Mouse (Mus musculus) intestine, postnatal 0 days (tissue): ENCODE measurements around the gene Zfp143. TPM values are rescaled to one million over a fixed set of nuclear protein-coding genes. Genes with fewer than 3 reads are reported as not detected.

Experiments used
- ATAC-seq: fragments of 200-750 bp; cut with Nextera tagmentation; 2 replicates; pipeline ENCODE4 v1.8.0; 2017; ENCODE audit warnings: mild to moderate bottlenecking, moderate TSS enrichment, moderate library complexity
- H3K27ac ChIP-seq: fragments of 300-500 bp; sonication (generic); 2 replicates; pipeline ENCODE4 v1.5.1; 2014; ENCODE audit warnings: mild to moderate bottlenecking, low read depth, low read length, moderate library complexity
- H3K27me3 ChIP-seq: fragments of 300-500 bp; sonication (generic); replicated peaks from 2 replicates; pipeline ENCODE4 v1.6.1; 2014; ENCODE audit warnings: low read length, mixed read lengths; ENCODE audit not compliant: control insufficient read depth, insufficient read depth
- H3K36me3 ChIP-seq: fragments of 300-500 bp; sonication (generic); 2 replicates; pipeline ENCODE4 v1.6.1; 2014; ENCODE audit warnings: mild to moderate bottlenecking, moderate library complexity; ENCODE audit not compliant: control insufficient read depth, insufficient read depth
- H3K4me1 ChIP-seq: fragments of 300-500 bp; sonication (generic); replicated peaks from 2 replicates; pipeline ENCODE4 v1.6.1; 2014; ENCODE audit warnings: antibody characterized with exemption, low read length, mixed read lengths; ENCODE audit not compliant: control insufficient read depth, insufficient read depth
- H3K4me2 ChIP-seq: fragments of 300-500 bp; sonication (generic); replicated peaks from 2 replicates; pipeline ENCODE4 v1.6.1; 2014; ENCODE audit warnings: low read depth, mild to moderate bottlenecking, moderate library complexity
- H3K4me3 ChIP-seq: fragments of 300-500 bp; sonication (generic); 2 replicates; pipeline ENCODE4 v1.5.1; 2014; ENCODE audit warnings: low read depth, low read length
- H3K9ac ChIP-seq: fragments of 300-500 bp; sonication (generic); 2 replicates; pipeline ENCODE4 v1.6.1; 2014; ENCODE audit warnings: mild to moderate bottlenecking, low read depth, low read length
- H3K9me3 ChIP-seq: fragments of 300-500 bp; sonication (generic); 2 replicates; pipeline ENCODE4 v1.6.1; 2016; ENCODE audit warnings: mixed run types; ENCODE audit not compliant: control insufficient read depth
- CTCF ChIP-seq: sonication (generic); IDR thresholded peaks from 2 replicates; pipeline ENCODE4 v1.5.1; 2016; ENCODE audit warnings: low read depth, mild to moderate bottlenecking, control low read depth, antibody characterized with exemption, moderate library complexity
- WGBS: fragments of 180-500 bp; shearing (Covaris S2); extraction: QIAGEN DNeasy Blood & Tissue Kit; methylation state at CpG from one replicate; pipeline ENCODE4 v1.1.7; 2014; 5-methylcytosine and 5-hydroxymethylcytosine counted together
- polyA plus RNA-seq: library from polyadenylated mRNA; unstranded; fragments of >200 nt; fragmentation: Nextera tagmentation; extraction: Ambion mirVana; gene quantifications from 2 replicates; pipeline ENCODE4 v1.2.1, GENCODE M21; 2015

Zfp143 gene
- polyA plus RNA-seq: 6.6 and 7.0 TPM in 2 replicates

DNA sequence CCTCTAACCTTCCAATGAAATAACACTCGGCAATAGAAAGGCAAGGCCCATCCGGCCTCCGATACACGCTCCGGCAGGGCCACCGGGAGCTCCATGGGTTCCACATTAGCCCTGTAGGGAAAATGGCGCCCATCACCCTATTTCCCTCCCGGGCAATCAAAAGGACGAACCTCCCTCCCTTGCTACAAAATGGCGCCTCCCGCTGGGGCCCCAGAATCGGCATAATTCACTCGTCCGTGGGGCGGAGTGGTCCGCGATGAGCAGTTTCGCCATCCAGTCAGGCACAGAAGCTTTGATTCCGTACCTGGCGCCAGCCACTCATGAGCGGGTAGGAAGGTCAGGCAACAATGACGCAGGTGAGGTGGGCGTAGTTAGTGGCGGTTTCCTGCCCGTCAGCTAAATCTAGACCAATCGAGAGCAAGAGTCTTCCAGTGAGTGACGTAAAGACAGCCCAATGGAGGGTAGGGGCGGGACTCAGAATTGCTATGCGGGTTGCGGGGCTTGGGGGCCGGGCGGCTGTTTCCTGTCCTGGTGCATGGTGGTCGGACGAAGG lies at the start of gene Zfp143:
Gene Zfp143, plus strand, starts transcription at position 19 of the 553 bp plus-strand sequence.
- peak within 1 kb of the TSS; percentile 94 for H3K9ac ChIP-seq
- H3K4me2 ChIP-seq: peak within 1 kb of the TSS; percentile 69
- TF ChIP-seq CTCF: no peak; the same call in 1 of the 2 replicates
- no peaks in the 10 kb centered on the region for H3K27me3 ChIP-seq
- H3K36me3 ChIP-seq: no peaks in the 10 kb centered on the region
- H3K4me3 ChIP-seq: peak within 1 kb of the TSS; percentile 63
- ATAC-seq: peak; percentile 98
- peaks cover 6% of the 10 kb centered on the region; the same call in 1 of the 2 replicates for H3K4me1 ChIP-seq
- H3K27ac ChIP-seq: peak within 1 kb of the TSS; percentile 100
- under 1% methylated on average over 34 of the region's 34 CpGs for WGBS
- H3K9me3 ChIP-seq: no peaks in the 10 kb centered on the region

DNA sequence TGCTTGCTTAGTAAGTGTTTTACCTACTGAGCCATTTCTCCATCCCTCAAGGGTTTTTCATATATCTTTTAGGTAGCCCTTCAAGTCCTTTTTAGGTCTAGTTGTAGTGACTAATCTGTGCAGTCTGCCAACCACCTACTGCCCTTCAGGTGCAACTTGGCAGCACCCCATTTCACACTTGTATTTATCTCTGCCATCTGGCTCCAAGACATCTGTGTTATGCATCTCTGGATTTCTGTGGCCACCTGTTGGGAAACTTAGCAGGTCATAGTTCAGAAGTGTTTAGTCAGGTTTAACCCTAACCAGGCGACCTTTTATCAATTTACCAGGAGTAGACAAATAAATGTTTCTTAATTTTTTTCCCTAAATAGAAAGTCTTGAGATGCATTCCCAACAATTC lies 49.6 kb upstream of the Zfp143 start:
- H3K27ac ChIP-seq: no peak overlapping the region
- no peak overlapping the region for H3K9ac ChIP-seq
- no peak for TF ChIP-seq CTCF
- H3K4me1 ChIP-seq: no peaks in the 10 kb centered on the region
- ATAC-seq: no peak
- 54% methylated on average over 1 of the region's 1 CpGs for WGBS
- H3K36me3 ChIP-seq: no peaks in the 10 kb centered on the region
- no peak overlapping the region for H3K4me3 ChIP-seq
- H3K9me3 ChIP-seq: no peaks in the 10 kb centered on the region
- no peaks in the 10 kb centered on the region for H3K27me3 ChIP-seq
- no peak overlapping the region for H3K4me2 ChIP-seq

DNA sequence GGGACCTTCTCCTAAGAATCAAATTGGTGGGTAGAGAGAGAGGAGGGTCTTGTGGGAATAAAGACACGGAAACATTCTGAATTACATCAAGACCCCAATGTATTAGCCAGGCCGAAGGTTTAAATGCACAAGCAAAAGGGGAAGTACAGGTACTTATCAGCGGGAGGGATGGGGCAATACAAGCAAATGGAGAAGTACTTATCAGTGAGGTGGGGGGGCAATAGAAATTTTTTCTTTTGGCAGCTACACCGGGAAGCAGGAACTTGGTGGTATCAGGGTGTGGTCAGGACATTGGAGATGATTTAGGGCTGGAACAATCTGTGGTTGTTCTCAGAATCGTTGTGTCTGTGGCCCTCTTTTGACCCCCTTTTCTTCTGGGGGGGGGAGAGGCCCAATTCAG lies 46.7 kb upstream of the Zfp143 start:
- WGBS: 50% methylated on average over 5 of the region's 5 CpGs
- Histone ChIP-seq H3K9me3 (no peaks in the 10 kb centered on the region), H3K27ac (no peak overlapping the region), H3K4me1 (no peaks in the 10 kb centered on the region), H3K4me3 (no peak overlapping the region), H3K4me2 (no peak overlapping the region), H3K27me3 (no peaks in the 10 kb centered on the region), H3K36me3 (no peaks in the 10 kb centered on the region), H3K9ac (no peak overlapping the region)
- ATAC-seq: no peak
- TF ChIP-seq CTCF: no peak

DNA sequence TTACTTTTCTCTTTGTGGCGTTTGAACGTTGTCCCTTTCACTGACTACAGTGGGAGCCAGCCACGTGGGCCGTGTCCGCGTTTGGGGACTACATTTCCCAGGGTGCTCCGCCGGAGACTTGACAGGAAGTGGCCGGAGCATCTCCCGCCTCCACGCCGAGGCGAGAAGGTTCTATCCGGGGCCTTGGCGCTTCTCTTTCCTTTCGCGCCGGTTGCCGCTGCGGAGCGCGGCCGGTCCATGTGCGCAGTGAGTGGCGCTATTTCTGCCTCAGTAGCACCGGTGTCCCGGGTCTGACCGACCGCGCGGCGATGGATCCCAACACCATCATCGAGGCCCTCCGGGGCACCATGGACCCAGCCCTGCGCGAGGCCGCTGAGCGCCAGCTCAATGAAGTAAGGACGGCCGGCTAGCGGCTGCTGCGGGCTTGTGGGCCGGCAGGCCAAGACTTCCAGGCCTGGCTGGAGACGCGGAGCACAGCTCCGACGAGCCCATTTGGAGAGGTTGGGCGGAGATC lies 42.8 kb upstream of the Zfp143 start, which contains the start of gene Ipo7:
Gene Ipo7, plus strand, starts transcription at position 158 of the 514 bp plus-strand sequence.
- Histone ChIP-seq H3K4me1 (no peaks in the 10 kb centered on the region; the same call in 1 of the 2 replicates), H3K36me3 (no peaks in the 10 kb centered on the region), H3K9ac (peak within 1 kb of the TSS; percentile 95), H3K27ac (peak within 1 kb of the TSS; percentile 90), H3K4me3 (peak within 1 kb of the TSS; percentile 84), H3K9me3 (no peaks in the 10 kb centered on the region), H3K27me3 (no peaks in the 10 kb centered on the region), H3K4me2 (peak within 1 kb of the TSS; percentile 86)
- WGBS: under 1% methylated on average over 48 of the region's 48 CpGs
- peak; percentile 25; the same call in 1 of the 2 replicates for TF ChIP-seq CTCF
- peak; percentile 92 for ATAC-seq

DNA sequence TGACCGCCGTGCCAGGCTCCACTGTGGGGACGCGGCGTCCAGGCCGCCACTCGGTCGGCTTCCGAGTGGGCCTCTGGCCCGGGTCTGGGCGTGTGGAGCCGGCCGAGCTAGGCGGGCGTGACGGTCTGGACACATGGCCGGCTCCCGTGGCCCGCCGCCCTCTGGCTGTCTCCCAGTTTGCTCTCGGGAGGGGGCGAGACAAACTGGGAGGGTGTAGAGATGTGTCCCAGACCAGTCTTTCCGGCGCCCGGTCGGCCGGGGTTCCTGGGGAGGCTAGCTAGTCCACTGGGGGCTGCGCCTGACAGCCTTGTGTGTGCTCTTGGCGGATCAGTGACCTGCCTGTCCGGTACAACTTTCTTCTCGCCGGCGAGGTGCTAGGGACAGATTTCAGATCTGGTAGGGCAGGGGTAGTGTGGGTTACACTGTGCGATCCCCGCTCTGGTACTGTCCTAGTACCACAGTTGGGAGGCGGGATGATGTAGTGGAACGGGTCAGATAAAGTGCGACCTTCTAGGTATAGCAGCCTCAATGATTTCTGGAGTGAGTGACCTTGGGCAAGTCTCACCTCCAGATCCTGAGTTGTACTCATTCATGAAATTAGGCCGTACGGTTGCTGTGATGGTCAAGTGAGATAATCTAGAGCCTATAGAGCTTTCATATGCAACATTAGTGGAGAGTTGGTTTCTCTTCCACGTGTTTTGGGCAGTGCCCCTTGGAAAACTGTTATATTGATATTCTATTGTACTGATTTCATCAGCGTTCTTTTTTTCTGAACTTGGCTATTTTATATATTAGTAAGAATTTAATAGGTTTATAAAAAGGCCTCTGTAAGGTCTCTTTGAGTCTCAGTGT lies 42.2 kb upstream of the Zfp143 start:
- Histone ChIP-seq H3K27ac (peak overlapping the region; percentile 90), H3K4me2 (peak overlapping the region; percentile 86), H3K9ac (peak overlapping the region; percentile 95), H3K4me3 (peak overlapping the region; percentile 84), H3K4me1 (no peaks in the 10 kb centered on the region; the same call in 1 of the 2 replicates), H3K27me3 (no peaks in the 10 kb centered on the region), H3K36me3 (no peaks in the 10 kb centered on the region), H3K9me3 (no peaks in the 10 kb centered on the region)
- TF ChIP-seq CTCF: 0 out of 2 replicates have a peak, but pooled peaks have one; percentile 4
- ATAC-seq: peak; percentile 73
- WGBS: under 1% methylated on average over 42 of the region's 42 CpGs

DNA sequence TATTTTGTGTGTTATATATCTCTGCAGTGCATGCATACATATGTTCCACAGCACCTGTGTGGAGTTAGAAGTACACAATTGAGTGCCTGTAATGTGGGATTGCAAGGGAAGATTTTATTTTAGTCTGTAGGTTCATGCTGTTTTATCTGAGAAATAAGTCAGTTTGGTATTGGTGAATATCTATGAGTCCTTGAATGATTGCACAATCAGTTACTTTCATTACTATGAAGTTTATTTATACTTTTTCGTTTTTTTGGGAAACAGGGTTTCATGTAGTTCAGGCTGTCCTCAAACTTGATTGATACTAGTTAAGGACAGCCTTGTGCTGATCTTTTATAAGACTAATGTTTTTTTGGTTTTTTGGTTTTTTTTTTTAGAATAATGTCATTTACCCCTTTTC lies 37.5 kb upstream of the Zfp143 start:
- WGBS: 83% methylated on average over 1 of the region's 1 CpGs
- Histone ChIP-seq H3K9ac (no peak overlapping the region), H3K9me3 (no peaks in the 10 kb centered on the region), H3K4me3 (no peak overlapping the region), H3K27ac (no peak overlapping the region), H3K4me2 (no peak overlapping the region), H3K36me3 (0 out of 2 replicates have a peak, but pooled peaks cover under 1% of the 10 kb centered on the region), H3K4me1 (no peaks in the 10 kb centered on the region; the same call in 1 of the 2 replicates), H3K27me3 (no peaks in the 10 kb centered on the region)
- TF ChIP-seq CTCF: no peak
- no peak for ATAC-seq
